23 mouse cellular contexts compared by ENCODE assay signal in the genomic region with DNA sequence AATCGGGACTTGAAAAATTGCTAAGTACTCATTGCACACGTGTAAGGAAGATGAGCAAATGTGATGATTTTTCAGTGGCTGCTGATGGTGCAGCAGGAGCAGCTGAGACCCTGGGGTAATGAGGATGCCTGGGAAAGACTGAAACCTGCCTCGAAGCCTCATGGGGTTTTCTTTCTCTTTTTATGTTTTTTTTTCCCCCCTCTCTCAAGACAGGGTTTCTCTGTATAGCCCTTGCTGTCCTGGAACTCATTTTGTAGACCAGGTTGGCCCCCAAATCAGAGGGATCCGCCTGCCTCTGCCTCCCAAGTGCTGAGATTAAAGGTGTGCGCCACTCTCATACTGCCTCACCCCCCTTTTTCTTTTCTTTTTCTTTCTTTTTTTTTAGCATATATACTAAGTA.
"Had no signal": no experiment of that assay in that cellular context is flagged by ENCODE, and none has a peak within 500 bp of the region (broad histone marks: within the 10 kb centered on the region; RNA-seq: fewer than 3 reads in every experiment).

No protein-coding gene starts in this region.

- H3K4me2 ChIP-seq: embryonic facial prominence, embryonic 12.5 days; embryonic facial prominence, embryonic 13.5 days; embryonic facial prominence, embryonic 15.5 days; forebrain, embryonic 12.5 days; forebrain, embryonic 13.5 days; forebrain, embryonic 15.5 days had no signal

- H3K36me3 ChIP-seq: embryonic facial prominence, embryonic 12.5 days; embryonic facial prominence, embryonic 15.5 days; forebrain, embryonic 12.5 days; forebrain, embryonic 15.5 days; heart, embryonic 10.5 days had no signal

- H3K9ac ChIP-seq: embryonic facial prominence, embryonic 12.5 days; embryonic facial prominence, embryonic 13.5 days; embryonic facial prominence, embryonic 15.5 days; forebrain, embryonic 12.5 days; forebrain, embryonic 13.5 days; forebrain, embryonic 15.5 days; forebrain, postnatal 0 days had no signal

- H3K9me3 ChIP-seq: embryonic facial prominence, embryonic 10.5 days; embryonic facial prominence, embryonic 12.5 days; embryonic facial prominence, embryonic 13.5 days; embryonic facial prominence, embryonic 15.5 days; forebrain, embryonic 10.5 days; forebrain, embryonic 12.5 days; forebrain, embryonic 13.5 days; forebrain, embryonic 15.5 days; heart, embryonic 10.5 days had no signal

- DNase-seq: cerebellum, adult 8-10 months; cerebellum, adult 9-10 months; embryo, embryonic 11 days; forebrain, postnatal 0 days; gastrocnemius, adult 2 months; gastrocnemius, postnatal 10 days; gastrocnemius, postnatal 14 days; gastrocnemius, postnatal 25 days; gastrocnemius, postnatal 36 days; heart, adult 18-20 months; heart, adult 2 months had no signal

- ATAC-seq: forebrain, embryonic 13.5 days; forebrain, embryonic 14.5 days; forebrain, embryonic 15.5 days; forebrain, embryonic 16.5 days; forebrain, postnatal 0 days had no signal

- H3K4me3 ChIP-seq: embryonic facial prominence, embryonic 10.5 days; embryonic facial prominence, embryonic 12.5 days; embryonic facial prominence, embryonic 13.5 days; embryonic facial prominence, embryonic 15.5 days; erythroblast, embryonic 14.5 days; forebrain, embryonic 10.5 days; forebrain, embryonic 12.5 days; forebrain, embryonic 13.5 days; forebrain, embryonic 15.5 days; gastrocnemius, adult 2 months; heart, adult 2 months; heart, embryonic 10.5 days had no signal

- H3K27me3 ChIP-seq: embryonic facial prominence, embryonic 12.5 days; embryonic facial prominence, embryonic 13.5 days; embryonic facial prominence, embryonic 15.5 days; forebrain, embryonic 12.5 days; forebrain, embryonic 13.5 days; forebrain, embryonic 15.5 days had no signal

- H3K27ac ChIP-seq: embryonic facial prominence, embryonic 10.5 days; embryonic facial prominence, embryonic 12.5 days; embryonic facial prominence, embryonic 13.5 days; embryonic facial prominence, embryonic 15.5 days; forebrain, embryonic 10.5 days; forebrain, embryonic 12.5 days; forebrain, embryonic 13.5 days; forebrain, embryonic 15.5 days; heart, adult 2 months; heart, embryonic 10.5 days had no signal
